Mouse (Mus musculus): ENCODE data around the gene Fxyd1. TPM values are rescaled to one million over a fixed set of nuclear protein-coding genes. Genes with fewer than 3 reads are reported as not detected.
A peak's percentile ranks its signal among the peaks of the same experiment; 100 is the strongest.

Fxyd1 gene
- total and polyA plus RNA-seq, 3 experiments: 0.22 TPM; not detected in 2

- Histone ChIP-seq H3K79me2 (ENCODE audit: control insufficient read depth, insufficient read depth, low read length, poor library complexity) (no peaks in the 10 kb centered on the region), H3K9me3 (replicated peaks; ENCODE audit: insufficient read depth, low read length) (no peaks in the 10 kb centered on the region), H3K4me1 (ENCODE audit: control insufficient read depth in 1 of 2, insufficient read depth in 2 of 2, low read length in 2 of 2) (no peaks in the 10 kb centered on the region; a peak in 1 of 4 replicates), H3K27me3 (ENCODE audit: control insufficient read depth in 1 of 2, insufficient read depth in 2 of 2, low read length in 2 of 2) (no peaks in the 10 kb centered on the region; a peak in 1 of 4 replicates), H3K4me3 (ENCODE audit: control insufficient read depth in 1 of 2, insufficient read depth in 1 of 2, low read depth in 2 of 2, low read length in 2 of 2) (no peak overlapping the region), H3K36me3 (ENCODE audit: control insufficient read depth in 1 of 2, insufficient read depth in 2 of 2, low read length in 2 of 2) (no peaks in the 10 kb centered on the region), H3K9ac (ENCODE audit: control insufficient read depth, low read depth, low read length, poor library complexity, severe bottlenecking) (no peak overlapping the region), H3K27ac (ENCODE audit: control insufficient read depth, low read depth, low read length) (no peak overlapping the region)
- peak; percentile 19 for DNase-seq (ENCODE audit: low read depth, low spot score)
- TF ChIP-seq SMC3 (IDR thresholded peaks at IDR 0.05; ENCODE audit: low read depth, low read length): no peak
- TF ChIP-seq MXI1 (IDR thresholded peaks at IDR 0.05; ENCODE audit: low read depth, low read length): no peak
- no peak for TF ChIP-seq TCF12 (IDR thresholded peaks at IDR 0.05; ENCODE audit: low read depth, low read length)
- TF ChIP-seq MAX (IDR thresholded peaks at IDR 0.05; ENCODE audit: low read length): no peak
- no peak for TF ChIP-seq MAZ (IDR thresholded peaks at IDR 0.05; ENCODE audit: low read depth, low read length)
- no peak for TF ChIP-seq NELFE (IDR thresholded peaks at IDR 0.05; ENCODE audit: low read depth, low read length)
- TF ChIP-seq JUND (IDR thresholded peaks at IDR 0.05; ENCODE audit: low read depth, low read length): no peak
- no peak for TF ChIP-seq CHD2 (IDR thresholded peaks at IDR 0.05; ENCODE audit: low read length)
- no peak for TF ChIP-seq CTCF (IDR thresholded peaks at IDR 0.05 in 2 of 3, conservative IDR thresholded peaks at IDR 0.05 in 1 of 3; ENCODE audit: control insufficient read depth in 1 of 3, insufficient read depth in 1 of 3, low read depth in 2 of 3, low read length in 3 of 3, poor library complexity in 1 of 3, severe bottlenecking in 1 of 3)
- no peak for TF ChIP-seq POLR2A (IDR thresholded peaks at IDR 0.05; ENCODE audit: control insufficient read depth in 1 of 2, insufficient read depth in 1 of 2, low read depth in 1 of 2, low read length in 2 of 2, poor library complexity in 1 of 2)
- TF ChIP-seq RCOR1 (IDR thresholded peaks at IDR 0.05; ENCODE audit: low read depth, low read length): no peak
- TF ChIP-seq BHLHE40 (IDR thresholded peaks at IDR 0.05; ENCODE audit: borderline replicate concordance, low read depth, low read length): no peak
- TF ChIP-seq MYC (IDR thresholded peaks at IDR 0.05; ENCODE audit: low read depth, low read length): no peak
- no peak for TF ChIP-seq TAL1 (IDR thresholded peaks at IDR 0.05; ENCODE audit: low read length)
- TF ChIP-seq USF2 (IDR thresholded peaks at IDR 0.05; ENCODE audit: borderline replicate concordance in 1 of 2, insufficient read depth in 1 of 2, low read depth in 1 of 2, low read length in 2 of 2): no peak
- TF ChIP-seq MEF2A (IDR thresholded peaks at IDR 0.05; ENCODE audit: extremely low read depth, insufficient replicate concordance, low read depth, low read length, poor library complexity, severe bottlenecking): no peak
- no peak for TF ChIP-seq EP300 (IDR thresholded peaks at IDR 0.05; ENCODE audit: low read depth in 1 of 2, low read length in 2 of 2)
- no peak for TF ChIP-seq MYB (IDR thresholded peaks at IDR 0.05; ENCODE audit: low read depth, low read length)
- no peak for TF ChIP-seq GABPA (IDR thresholded peaks at IDR 0.05; ENCODE audit: low read depth, low read length)
Measured at GRCm38 (mm10) chr7:31052636-31053434, 4.2 kb downstream of the Fxyd1 start.

DNA sequence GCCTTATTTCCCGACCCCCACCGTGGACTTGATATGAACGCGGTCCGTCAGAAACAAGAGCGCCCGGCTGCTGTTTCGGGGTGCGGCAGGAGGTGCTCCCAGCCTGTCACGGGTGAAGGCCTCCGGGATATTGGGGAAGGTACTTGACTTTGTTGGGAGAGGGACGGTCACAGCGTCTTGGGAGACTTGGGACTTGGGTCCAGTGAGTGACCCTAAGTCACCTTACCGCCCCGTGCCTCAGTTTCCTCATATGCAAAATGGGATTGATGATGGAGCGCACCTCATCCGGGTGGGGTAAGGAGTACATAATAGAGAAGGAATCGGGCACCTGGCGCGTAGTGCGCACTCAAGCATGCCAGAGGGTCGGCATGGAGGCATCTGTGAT is 4.8 kb downstream of the Fxyd1 start:
- H3K27ac ChIP-seq (ENCODE audit: control insufficient read depth, low read depth, low read length): no peak overlapping the region
- no peak overlapping the region for H3K4me3 ChIP-seq (ENCODE audit: control insufficient read depth in 1 of 2, insufficient read depth in 1 of 2, low read depth in 2 of 2, low read length in 2 of 2)
- no peak for DNase-seq (ENCODE audit: low read depth, low spot score)
- H3K27me3 ChIP-seq (ENCODE audit: control insufficient read depth in 1 of 2, insufficient read depth in 2 of 2, low read length in 2 of 2): no peaks in the 10 kb centered on the region; a peak in 1 of 4 replicates
- no peaks in the 10 kb centered on the region for H3K79me2 ChIP-seq (ENCODE audit: control insufficient read depth, insufficient read depth, low read length, poor library complexity)
- H3K9ac ChIP-seq (ENCODE audit: control insufficient read depth, low read depth, low read length, poor library complexity, severe bottlenecking): no peak overlapping the region
- no peaks in the 10 kb centered on the region for H3K9me3 ChIP-seq (replicated peaks; ENCODE audit: insufficient read depth, low read length)
- no peaks in the 10 kb centered on the region for H3K36me3 ChIP-seq (ENCODE audit: control insufficient read depth in 1 of 2, insufficient read depth in 2 of 2, low read length in 2 of 2)
- no peak for TF ChIP-seq POLR2AphosphoS2 (IDR thresholded peaks at IDR 0.05; ENCODE audit: low read length)
- no peak for TF ChIP-seq GATA1 (IDR thresholded peaks at IDR 0.05; ENCODE audit: low read depth, low read length)
- no peak for TF ChIP-seq CHD2 (IDR thresholded peaks at IDR 0.05; ENCODE audit: low read length)
- TF ChIP-seq RCOR1 (IDR thresholded peaks at IDR 0.05; ENCODE audit: low read depth, low read length): no peak
- TF ChIP-seq ZNF384 (IDR thresholded peaks at IDR 0.05; ENCODE audit: low read depth, low read length): no peak
- no peak for TF ChIP-seq TCF12 (IDR thresholded peaks at IDR 0.05; ENCODE audit: low read depth, low read length)
- no peaks in the 10 kb centered on the region; a peak in 1 of 4 replicates for H3K4me1 ChIP-seq (ENCODE audit: control insufficient read depth in 1 of 2, insufficient read depth in 2 of 2, low read length in 2 of 2)

Measured in MEL (cell line).